Mouse (Mus musculus) small intestine, adult 2 months (tissue): ENCODE data around the gene Galnt11.

Source experiments
- CTCF ChIP-seq: fragments of 200-500 bp; IDR thresholded peaks from 2 replicates; pipeline ENCODE4 v1.5.1; 2012; ENCODE audit warnings: low read depth, mild to moderate bottlenecking, control low read depth, inconsistent platforms, low read length, moderate library complexity, mixed read lengths; ENCODE audit not compliant: insufficient replicate concordance, insufficient read length; ENCODE audit errors: extremely low read depth
- POLR2A ChIP-seq: fragments of 200-500 bp; IDR thresholded peaks from 2 replicates; pipeline ENCODE4 v1.6.1; 2012; ENCODE audit warnings: low read depth, mild to moderate bottlenecking, control low read depth, inconsistent platforms, low read length, moderate library complexity

GRCm38 (mm10) chr5:25252423-25252822 lies 30.7 kb downstream of the Galnt11 start:
- TF ChIP-seq CTCF (no peak), POLR2A (no peak)
